Mouse (Mus musculus): Measurements from ENCODE around the gene Asb14.
A peak's percentile ranks its signal among the peaks of the same experiment; 100 is the strongest.
"Not testable (repeated sequence)": the region's sequence is repeated elsewhere in the genome, so short reads cannot be mapped to it uniquely, and the experiment has no call there.

Asb14 gene

DNA sequence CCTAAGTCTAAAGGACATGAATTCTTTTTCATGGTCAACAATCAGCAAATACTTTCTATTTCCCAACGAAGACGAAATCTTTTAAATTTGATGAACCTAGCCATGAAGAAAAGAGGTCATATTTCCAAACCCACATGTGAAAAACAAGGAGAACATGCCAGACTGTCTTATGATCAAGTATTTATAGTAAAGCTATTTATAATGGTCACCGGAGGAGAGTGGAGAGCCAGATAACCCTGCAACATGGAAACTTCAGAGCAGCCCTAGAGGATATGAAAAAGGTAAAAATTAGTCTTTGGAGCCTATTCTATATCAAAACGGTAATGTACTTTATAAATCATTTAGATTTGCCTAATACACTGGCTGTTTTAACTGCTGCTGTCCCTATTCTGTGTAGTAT is at the start of gene Asb14:
TSS of gene Asb14 (plus strand) at position 166 of the 400 bp plus-strand sequence.
- no peak for DNase-seq

DNA sequence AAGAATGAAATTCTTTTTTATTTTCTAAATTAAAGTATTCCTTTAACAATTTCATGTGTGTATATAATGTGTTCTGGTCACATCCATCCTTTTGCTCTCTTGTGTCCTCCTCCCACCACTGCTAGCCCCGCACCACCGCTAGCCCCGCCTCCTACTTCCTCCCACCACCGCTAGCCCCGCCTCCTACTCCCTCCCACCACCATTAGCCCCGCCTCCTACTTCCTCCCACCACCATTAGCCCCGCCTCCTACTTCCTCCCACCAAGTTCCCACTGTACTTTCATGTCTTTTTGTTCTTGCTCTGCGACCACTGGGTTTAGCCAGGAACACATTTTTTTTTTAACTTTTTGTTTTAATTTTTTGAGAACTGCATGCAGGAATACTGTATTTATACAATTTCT is 41.3 kb upstream of the Asb14 start:
- DNase-seq: no peak

DNA sequence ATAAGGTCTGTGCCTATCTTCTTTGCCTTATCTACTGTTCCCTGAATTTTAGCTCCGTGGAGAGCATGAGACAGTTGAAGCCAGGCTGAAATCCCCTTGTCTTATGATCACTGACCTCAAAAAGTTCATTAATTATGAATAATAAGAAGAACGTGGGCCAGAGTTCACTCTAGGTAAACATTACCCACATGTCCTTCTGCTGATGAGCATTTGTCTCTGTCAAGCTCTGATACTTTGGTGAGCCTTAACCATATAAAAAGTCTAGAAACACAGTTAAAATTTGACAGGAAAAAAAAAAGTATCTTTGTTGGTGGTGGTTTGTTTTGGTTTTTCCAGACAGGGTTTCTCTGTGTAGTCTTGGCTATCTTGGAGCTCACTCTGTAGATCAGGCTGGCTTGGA is 40.3 kb upstream of the Asb14 start:
- DNase-seq: no peak

DNA sequence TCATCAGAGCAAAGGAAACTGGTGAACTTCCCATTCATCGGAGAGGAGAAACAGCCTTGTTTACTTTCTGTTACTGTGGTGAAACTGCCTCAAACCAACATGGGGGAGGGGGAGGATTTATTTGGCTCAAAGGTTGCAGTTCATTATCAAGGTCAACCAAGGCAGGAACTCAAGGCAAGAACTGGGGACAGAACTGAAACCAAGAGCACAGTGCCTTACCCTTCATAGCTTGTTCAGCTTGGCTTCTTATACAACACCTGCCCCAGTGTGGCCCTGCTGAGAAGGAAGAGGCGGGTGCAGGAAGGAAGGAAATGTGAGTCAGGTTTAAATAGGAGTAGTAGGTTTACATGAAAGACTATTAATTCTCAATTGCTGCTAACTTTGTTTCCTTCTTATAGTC is 36.0 kb upstream of the Asb14 start:
- DNase-seq: peak; percentile 25 to 40

DNA sequence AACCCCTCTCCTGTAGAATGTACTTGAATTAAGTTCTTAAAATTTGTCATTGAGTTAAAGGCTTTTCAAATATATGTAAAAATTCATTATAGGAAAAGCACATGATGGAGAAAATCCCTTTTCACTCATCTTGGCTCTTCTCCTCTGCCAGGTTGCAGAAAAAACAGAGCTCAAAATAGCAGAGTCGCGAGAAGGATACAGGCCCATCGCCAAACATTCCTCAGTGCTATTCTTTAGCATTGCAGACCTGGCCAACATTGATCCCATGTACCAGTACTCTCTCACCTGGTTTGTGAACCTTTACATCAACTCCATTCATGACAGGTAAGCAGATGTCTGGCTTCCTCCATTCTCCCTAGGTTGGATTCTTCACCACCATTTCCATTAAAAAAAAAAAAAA is 35.3 kb upstream of the Asb14 start:
- DNase-seq: no peak

DNA sequence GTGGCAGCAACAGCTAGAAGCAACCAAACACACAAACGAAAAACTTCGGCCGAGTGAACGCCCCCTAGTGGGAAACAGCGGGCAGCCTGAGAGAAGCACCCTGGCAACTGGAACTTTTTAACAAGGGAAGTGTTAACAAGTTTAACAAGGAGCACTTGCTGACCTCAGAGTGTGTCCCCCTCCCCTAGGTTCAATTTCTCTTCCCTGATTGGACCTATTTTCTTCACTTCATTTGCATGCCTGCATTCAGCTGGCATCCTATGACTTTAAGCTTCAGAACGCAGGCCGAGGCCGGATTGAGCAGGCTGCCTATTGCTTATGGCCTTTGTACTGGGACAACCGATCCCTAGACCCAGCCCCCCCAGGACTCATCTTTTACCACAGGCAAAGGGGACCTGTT is 27.0 kb upstream of the Asb14 start:
- DNase-seq: no peak

DNA sequence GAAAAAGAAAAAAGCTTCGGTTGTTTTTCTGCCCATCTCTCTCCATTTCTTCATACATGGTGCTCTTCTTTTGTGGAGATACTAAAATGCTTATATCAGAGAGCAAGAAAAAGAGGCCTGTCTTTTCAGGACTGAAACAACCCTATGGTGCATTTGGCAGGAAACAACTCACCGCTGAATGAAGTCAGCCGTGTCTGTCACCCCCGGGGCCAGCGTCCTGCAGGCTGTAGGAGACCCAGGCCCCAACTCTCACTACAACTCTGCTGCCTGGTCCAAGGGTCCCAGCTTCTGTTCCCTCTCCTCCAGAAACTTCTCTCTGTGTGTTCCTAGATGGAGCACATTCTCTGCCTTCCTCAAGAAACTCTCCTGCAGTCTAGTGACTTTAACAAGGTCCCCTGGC is 26.1 kb upstream of the Asb14 start:
- DNase-seq: no peak

DNA sequence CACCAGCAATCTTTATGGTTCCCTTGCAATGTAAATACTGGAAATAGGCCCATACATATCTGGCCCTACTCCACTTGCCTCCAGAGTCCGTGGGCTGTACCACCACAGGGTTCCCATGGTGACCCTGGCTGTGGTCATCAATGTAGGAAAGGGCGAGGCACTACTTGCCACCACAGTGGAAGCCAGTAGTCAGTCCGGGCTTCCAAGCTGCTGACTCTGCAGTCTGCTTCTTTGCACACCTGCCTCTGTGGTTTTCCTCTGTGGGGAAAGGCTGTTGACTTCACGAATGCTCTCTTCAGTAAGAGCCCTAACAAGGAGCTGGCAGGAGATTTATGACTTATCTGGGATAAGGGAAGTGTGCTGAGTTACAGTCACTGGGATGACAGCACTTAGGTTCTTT is 15.6 kb upstream of the Asb14 start:
- DNase-seq: no peak

DNA sequence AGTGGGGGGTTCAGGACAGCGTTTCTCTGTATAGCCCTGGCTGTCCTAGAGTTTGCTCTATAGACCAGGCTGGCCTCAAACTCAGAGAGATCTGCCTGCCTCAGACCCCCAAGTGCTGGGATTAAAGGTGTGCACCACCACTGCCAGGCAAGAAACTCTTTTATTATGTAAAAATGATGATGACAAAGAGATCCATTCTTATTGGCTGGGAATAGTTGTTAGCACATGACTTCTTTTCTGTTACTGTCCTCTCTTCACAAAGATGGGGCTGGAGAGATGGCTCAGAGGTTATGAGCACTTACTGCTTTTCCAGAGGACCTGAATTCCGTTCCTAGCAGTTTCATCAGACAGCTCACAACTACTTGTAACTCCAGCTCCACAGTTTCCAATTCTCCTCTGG is 14.4 kb upstream of the Asb14 start:
- DNase-seq: no peak

DNA sequence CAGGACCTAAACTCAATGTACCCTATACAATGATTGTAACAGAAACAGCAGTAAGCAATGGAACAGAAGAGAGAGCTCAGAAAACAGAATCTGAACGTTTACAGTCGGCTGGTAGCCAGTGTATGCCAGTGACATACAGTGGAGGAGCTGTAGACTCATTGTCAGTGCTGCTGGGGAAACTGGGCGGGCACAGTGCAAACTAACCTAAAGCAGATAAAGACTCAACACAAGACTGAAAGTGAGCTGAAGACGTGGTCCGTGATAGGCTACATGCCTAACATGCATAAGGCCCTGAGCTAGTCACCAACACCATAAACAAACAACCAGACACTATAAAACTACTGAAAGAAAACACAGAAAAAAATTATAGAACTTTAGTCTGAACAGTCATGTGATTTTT is 12.7 kb upstream of the Asb14 start:
- DNase-seq: no peak

DNA sequence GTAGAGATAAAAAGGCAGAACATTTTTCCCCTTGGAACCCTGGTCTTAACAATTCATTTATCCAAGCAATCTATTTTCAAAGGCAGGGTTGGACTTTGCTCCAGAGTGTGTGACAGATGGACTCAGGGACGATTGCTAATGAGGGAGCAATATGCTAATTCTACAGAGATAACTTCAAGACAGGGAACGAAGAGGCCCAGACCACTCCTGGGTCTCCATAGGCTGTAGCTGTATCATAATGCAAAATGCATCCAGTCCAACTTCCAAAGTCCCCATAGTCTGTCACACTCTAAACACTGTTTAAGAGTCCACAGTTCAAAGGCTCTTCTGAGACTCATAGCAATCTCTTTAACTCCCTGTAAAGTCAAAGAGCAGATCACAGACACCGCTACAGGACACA is 7.1 kb upstream of the Asb14 start:
- DNase-seq: no peak

DNA sequence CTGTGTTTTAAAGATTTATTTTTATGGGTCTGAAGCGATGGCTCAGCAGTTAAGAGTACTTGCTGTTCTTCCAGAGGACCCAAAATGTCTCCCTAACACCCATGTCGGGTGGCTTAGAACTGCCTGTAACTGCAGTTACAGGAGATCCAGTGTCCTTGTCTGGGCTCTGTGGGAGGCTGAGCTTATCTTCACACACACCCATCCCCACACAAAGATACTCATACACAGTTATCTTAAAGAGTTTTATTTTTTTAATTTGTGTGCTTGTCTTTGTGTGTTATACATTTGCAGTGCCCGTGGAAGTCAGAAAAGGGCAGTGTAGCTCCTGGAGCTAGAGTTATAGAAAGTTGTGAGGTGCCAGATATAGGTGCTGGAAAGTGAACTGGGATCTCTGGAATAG is 3.6 kb upstream of the Asb14 start:
- no peak for DNase-seq

DNA sequence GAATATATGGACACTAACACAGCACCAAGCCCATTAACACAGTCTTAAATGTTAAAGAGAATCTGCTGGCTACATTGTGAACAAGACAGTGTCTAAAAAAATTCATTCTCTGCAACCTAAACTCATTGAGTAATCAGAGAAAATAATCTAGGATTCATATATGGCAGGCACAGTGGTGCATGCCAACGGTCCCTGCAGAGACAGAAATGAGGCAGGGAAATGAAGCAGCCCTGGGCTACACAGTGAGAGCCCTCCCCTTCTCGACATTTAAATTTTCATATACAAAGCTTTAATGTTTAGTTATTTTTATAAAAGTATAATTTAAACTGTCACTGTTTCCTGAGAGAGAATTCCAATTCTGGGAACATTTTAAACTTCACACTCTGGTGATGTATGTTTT is 5.1 kb downstream of the Asb14 start:
- DNase-seq: no peak

DNA sequence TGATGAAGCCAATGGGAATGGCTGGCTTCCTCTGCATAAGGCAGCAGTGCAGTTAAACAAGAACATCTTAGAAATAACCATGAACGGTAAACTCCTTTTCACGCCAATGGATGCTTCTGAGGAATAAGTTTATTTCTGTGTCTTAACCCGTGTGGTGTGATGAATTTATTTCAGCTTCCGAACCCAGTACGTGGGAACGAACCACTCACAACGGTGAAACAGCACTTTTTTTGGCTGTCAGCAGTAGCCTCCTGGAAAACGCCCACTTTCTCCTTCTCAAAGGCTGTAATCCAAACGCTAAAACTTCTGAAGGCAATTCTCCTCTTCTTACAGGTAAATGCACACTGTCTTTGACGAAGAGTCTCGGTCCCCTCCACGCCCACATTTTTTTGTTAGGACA is 6.5 kb downstream of the Asb14 start:
- no peak for DNase-seq

DNA sequence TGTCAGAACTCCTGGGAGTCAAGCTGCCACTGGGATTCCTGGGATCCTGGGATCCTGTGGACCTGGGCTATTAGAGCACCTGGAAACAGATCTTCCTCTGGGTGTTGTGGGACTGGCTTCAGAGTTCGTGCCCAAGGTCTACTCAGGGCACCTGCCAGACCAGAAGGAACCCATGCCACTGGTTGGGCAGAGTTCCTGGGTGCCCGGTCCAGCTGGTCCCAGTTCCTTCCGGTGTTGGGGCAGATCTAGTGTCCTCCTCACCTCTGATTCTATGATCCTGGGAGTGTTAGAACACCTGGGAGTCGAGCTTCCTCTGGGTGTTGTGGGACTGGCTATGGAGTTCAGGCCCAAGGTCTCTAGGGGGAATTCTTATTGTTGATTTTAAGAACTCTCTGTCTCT is 13.0 kb downstream of the Asb14 start:
- no peak for DNase-seq

DNA sequence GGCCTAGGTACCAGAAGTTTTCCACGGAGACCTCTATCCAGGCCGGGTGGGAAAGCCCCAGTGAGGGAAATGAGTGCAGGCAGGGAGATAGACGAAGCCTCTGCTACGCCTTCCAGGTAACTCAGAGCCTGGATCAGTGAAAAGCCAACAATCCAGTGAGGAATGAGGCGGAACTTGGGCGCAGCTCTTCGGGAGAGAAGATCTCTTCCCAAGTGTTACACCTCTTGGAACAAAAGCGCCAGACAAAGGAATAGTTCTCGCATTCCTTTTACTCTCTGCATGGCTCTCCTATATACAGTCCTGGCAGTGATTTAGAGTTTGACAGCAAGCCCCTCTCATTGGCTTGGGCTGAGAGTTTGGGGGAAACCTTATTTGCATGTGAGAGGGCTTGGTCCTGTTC is 16.1 kb downstream of the Asb14 start:
- DNase-seq: not testable (repeated sequence)

DNA sequence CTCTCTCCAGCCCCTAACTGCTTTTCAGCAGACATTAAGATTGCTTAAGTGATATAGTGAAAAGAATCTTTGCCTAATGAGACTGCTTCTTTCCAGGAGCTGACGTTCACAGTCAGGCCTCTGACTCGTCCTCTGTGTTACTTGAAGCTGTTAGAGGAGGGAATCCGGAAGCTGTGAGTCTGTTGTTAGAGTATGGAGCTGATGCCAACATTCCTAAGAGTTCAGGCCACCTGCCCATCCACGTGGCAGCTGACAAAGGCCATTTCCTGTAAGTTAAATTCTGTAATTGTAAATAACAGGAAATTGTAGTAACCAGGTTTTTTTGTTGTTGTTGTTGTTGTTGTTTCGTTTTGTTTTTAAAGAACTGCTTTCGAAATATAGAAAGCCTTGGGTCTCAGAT is 16.8 kb downstream of the Asb14 start:
- DNase-seq: peak; percentile 20 to 46

DNA sequence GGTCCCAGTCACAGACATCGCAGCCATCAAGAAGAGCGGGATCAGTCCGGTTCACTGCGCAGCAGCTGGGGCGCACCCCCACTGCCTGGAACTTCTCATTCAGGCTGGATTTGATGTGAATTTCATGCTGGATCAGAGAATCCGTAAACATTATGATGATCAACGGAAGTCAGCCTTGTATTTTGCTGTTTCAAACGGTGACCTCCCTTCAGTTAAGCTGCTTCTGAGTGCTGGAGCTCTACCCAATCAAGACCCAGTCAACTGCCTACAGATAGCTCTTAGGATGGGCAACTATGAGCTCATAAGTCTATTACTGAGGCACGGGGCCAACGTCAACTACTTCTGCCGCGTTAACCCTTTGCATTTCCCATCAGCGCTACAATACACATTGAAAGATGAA is 17.5 kb downstream of the Asb14 start:
- DNase-seq: no peak

DNA sequence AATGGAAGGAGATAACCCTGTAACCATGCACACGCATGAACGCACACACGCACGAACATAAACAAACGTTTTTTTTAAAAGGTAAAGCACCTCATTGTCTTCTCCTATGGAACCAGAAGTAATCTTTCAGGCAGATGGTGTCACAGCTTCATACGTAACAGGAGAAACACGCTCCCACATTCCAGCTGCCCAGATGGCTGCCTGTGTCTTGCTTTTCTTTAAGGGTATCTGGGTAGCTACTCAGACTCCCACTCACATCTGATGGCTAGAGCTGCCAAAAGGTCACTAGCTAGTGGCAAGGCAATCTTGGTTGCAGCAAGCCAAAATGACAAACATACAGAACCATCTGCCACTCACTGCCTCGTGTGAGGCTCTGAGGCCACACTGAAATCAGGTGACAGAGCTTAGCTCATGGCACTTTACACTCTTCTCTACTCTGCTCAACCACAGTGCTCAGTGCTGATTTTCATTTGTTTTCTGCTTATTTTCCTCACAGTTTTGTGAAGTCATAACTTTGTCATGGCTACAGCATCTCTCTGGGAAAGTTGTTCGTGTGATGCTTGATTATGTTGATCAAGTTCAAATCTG is 19.4 kb downstream of the Asb14 start:
- DNase-seq: no peak

DNA sequence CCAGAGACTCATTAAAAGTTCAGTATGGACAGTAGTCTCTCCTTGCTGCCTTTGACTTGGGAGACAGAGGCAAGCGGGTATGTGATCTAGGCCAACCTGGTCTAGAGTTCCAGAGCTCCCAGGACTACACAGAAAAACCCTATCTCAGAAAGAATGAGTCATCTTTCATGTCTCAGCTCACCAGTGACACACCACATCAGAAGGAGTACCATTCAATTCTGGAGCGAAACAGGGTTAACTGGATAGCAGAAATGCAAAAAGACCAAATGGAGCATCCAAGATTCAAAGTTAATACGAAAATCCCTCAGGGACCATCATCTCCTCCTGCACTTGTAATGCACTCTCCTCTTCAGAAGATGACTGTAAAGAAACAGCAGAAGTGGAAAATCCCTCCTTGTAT is 25.0 kb downstream of the Asb14 start:
- no peak for DNase-seq

DNA sequence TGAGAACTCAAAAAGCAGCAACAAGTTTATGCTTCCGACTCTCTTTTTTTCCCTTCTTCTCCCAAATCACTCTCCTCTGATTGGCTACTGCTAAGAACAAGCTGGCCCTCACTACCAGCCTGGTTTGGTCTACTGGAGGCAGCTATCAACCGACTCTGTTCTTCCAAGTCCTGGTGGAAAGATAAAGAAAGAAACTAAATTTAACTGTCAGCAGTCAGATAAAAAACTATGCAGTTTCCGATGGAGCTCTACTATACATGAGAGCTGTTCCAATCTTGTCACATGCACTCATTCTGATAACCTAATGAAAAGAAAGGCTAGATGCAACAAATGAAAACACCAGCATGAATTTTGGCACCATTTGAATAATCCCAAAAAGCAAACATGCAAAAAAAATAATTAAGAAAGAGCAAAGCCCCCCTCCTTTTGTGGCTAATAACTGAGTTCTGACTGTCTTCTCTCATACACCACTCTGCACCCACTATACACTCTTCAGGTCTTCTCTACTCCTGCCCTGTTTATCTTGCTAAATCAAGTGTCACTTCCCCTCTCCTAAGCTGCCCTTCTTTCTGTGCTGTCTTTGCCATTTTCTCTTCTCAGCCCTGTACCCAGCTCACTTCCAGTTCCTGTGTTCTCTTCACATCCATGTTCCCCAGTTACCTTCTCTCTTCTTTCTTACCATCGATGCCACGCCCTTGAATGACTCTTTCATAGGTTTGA is 29.5 kb downstream of the Asb14 start:
- DNase-seq: no peak

DNA sequence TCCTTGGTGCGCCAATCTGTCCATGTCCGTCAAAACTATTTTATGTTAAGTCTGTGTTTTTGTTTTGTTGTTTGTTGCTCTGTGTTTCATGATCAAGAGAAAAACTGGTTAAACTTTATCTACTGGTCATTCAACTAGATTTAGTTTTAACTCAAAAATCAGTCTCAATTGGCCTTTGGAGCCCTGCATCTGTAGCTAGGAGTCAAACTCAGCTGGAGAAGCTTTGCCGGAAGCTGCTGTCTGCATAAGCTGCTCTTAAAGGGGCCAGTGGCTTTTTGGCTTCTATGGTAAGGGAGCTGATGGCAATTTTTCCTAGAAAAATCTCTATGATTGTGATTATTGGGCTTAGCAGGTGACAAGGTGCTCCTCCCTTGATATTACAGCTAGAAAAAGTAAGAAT is 40.5 kb downstream of the Asb14 start:
- no peak for DNase-seq

DNA sequence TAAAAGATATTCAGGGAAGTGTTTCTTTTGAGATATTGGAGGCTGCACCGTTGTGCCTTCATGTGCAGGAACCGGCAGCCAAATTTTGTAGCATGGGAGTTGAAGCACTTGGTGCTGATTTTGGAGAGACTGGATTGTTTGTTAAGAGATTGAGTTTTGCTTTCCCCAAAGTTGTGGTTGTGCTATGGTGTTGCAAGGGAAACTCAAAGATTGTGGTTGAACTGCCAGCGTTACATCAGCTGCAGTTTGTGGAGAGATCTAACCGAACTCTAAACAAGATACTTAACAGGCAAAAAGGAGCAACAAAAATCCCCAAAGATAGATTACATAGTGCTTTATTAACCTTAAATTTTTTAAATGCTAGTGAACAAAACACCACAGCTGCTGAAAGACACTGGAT is 41.2 kb downstream of the Asb14 start:
- no peak for DNase-seq

DNA sequence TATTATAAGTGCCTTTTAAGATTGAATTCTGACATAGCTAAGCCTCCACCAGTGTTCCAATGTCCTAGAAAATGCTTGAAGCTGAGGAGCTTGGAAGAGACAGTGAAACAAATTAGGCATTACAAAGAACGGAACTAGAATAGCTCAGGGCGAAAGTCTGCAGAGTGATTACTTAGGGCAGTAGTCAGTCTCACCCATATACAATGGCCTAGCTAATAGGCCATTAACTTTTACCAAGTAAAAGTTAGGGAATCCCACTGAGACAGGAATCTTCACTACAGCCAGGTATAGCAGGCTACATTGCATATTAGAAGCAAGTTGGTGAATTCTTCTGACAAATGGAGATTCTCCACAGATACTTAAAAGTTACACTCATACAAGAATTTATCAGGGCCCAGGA is 61.8 kb downstream of the Asb14 start:
- DNase-seq: not testable (repeated sequence)

DNA sequence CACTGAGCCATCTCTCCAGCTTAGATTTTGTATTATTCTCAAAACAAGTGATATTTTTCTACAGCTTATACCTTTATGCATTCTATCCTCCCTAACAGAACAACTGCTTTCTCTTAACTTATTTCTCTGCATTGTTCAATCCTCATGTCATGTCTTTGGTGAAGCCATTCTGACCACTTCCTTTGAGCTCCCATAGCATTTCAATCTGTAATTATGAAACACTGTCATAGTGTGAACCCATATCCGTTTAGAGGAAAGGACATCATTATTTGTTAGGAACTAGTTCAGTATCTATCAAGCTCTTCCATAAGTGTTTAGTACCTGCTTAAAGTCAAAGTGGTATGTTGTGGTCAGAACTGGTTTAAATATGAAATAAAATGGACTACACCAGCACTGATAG is 66.2 kb downstream of the Asb14 start:
- no peak for DNase-seq
